Mouse (Mus musculus) adrenal gland, postnatal 14 days (tissue): ENCODE data around the gene Msmb. TPM values are rescaled to one million over a fixed set of nuclear protein-coding genes. Genes with fewer than 3 reads are reported as not detected.

Source experiments
- DNase-seq: peaks from one replicate; pipeline ENCODE4 v3.0.0; 2021; ENCODE audit warnings: mixed read lengths
- total RNA-seq: library from RNA; stranded (reverse); gene quantifications from 2 replicates; pipeline ENCODE4 v1.2.3, GENCODE M21; 2021

The Msmb gene
- total RNA-seq, 1 experiment from 2014 or later: not detected

DNA sequence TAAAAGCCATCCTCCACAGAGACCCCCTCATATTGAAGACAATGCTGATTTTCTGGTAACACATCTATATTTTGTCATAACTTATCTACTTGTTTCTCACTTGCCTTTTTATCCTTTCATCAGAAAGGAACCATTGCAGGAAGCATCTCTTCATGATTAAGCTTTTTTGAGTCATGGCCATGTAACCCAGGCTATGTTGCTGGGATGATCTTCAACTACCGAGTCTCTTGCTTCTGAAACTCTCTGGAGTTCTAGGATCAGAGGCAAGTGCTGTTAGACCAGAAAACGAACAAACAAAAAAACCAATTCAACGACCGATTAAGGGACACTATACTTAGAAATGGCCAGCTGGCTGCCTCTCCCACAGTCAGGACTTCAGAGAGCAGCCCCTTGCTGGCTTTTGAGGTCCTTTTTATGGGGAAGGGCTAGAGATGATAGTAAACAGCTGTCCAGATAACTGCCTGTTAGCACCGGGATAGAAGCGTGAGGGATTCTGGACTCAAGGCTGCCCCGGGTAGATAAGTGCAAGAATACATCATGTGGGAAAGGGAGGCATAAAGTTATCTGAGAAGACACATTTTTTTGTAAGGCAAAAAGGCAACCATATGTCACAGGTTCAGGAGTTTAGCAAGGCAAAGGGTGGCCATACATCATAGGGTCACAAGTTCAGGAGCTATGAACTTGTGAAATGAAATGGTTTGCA, 4.1 kb downstream of the Msmb start:
- no peak for DNase-seq

DNA sequence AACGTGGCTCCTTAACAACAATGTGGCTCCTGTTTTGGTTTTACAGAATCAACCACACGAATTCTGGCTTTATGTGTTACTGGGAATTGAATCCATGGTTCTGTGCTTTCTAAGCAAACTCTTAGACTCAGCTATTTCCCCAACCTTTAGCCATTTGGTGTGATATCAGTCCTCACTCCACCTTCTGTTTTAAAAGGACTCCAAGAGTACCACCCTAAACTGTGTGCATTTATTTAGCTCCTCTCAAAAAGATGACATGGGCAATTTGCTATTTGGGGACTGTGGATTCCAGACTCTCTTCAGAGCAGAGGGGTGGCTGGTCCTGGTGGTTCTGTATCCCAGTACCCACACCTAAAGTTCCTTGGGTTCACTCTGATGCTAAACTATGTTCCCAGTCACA, 4.8 kb downstream of the Msmb start:
- no peak for DNase-seq

DNA sequence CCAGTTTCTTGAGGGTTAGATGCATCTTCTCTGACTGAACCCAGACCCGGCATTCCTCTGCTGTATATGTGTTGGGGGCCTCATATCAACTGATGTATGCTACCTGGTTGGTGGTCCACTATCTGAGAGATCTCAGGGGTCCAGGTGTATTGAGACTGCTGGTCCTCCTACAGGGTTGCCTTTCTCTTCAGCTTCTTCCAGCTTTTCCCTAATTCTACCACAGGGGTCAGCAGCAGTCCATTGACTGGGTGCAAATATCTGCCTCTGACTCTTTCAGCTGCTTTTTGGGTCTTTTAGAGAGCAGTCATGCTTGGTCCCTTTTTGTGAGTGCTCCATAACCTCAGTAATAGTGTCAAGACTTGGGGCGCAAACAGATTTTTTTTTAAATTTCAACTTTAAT, 9.0 kb downstream of the Msmb start:
- DNase-seq: no peak

DNA sequence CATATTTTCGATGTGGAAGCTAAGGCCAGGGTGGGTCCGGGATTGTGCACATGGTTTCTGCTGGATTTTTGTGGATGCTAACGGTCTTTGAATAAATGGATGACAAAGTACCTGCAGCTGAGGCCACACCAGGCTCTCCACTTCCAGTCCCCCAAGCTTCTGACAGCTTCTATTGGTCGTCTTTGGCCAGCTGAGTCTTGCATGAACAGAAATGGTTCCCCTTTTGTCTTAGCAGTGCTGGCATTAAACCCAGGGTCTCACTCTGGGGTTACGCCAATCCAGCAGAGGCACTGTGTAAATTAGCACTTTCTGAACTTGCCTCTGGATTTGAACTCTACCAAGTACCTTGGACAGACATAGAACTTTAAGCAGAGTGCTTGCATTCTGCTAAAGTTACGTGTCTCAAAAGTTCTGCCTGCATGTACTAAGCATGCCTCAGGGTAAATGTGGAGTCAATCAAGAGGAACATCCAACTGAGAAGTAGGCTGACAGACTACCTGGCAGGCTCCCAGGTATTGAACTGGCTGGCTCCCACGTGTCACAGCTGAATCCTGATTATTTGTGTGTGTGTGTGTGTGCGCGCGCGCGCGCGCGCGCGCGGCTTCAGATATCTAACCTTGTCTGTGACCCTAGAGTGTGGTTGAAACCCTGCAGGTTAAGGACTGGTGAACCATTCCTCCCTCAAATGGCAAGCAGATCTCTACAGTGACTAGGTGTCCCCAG, 10.6 kb downstream of the Msmb start:
- no peak for DNase-seq

DNA sequence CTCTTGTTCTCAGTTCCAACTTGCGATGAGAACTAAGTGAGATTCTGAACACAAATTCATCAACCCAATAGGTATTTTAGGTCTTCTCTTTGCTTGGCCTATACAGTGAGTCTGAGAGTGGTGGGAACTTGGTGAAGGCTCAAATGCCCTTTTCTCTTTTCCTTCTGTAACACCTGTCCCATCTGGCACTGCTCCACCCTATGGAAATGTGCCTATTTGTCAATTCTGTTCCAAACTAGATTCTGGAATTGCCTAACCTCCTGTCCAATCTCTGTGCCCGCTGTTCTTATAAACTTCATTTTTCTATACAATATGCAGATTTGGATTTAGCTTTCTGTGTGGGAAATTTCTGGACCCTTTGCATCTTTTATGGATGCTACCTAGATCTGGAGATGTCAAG, 11.3 kb downstream of the Msmb start:
- peak; percentile 53 for DNase-seq

DNA sequence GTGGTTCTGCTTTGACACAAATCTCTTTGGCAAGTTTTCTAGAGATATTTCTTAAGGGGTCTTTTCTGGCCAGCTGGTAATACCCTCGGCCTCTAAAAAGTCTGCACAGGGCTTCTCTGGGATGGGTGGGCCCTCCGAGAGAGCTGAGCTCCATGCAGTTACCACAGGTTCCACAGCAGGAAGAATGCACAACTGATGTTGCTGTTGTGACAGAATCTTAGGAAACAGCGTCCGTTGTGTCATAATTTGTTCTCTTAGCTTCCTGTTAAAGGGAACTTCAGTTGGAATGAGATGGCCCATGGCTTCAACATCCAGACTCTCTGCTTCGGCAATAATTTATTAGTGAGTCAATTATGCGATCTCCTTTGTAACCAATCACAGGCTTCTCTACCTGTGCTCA, 12.9 kb downstream of the Msmb start:
- DNase-seq: no peak

DNA sequence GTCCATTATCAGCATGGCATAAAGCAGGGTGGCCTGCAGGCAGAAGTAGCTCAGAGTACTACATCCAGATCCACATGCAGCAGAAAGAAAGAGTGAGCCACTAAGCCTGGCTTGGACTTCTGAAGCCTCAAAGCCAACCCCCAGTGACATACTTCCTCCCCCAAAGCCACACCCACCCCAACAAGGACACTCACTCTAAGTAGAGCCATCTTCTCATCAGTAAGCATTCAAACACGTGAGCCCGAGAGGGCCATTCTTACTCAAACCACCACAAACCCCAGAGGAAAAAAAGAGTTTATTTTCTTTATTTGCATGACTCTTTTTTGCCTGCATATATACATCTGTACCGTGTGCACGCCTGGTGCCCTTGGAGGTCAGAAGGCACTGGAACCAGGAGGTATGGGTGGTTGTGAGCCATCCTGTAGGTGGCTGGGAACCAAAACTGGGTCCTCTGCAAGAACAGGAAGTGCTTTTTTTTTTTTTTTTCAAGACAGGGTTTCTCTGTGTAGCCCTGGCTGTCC, 17.4 kb downstream of the Msmb start:
- DNase-seq: peak; percentile 51

DNA sequence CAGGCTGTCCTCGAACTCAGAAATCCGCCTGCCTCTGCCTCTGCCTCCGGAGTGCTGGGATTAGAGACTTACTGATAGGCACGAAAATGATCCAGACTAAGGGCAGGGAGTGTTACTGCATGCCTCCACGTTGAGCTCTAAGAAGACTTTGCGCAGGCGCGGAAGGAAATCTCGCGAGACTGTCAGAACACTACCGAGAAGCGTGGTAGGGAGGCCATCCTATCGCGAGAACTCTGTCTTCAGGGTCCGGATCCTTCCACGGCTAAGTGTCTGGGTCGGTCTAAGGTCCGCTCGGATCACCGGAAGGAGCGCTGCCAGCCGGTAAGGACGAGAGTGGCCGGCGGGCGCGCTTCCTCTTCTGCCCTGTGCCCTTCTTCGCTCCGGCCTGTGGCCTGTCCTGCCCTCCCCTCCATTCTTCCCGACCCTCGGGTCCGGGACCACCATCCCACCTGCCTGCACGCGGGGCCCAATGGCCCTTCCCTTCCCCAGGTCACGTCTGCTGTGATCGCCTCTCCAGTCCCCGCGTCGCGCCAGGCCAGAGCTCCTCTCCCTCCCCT, 17.9 kb downstream of the Msmb start, which contains the start of gene Ncoa4:
TSS of gene Ncoa4 (plus strand) at position 176 of the 557 bp plus-strand sequence.
- DNase-seq: peak; percentile 99

DNA sequence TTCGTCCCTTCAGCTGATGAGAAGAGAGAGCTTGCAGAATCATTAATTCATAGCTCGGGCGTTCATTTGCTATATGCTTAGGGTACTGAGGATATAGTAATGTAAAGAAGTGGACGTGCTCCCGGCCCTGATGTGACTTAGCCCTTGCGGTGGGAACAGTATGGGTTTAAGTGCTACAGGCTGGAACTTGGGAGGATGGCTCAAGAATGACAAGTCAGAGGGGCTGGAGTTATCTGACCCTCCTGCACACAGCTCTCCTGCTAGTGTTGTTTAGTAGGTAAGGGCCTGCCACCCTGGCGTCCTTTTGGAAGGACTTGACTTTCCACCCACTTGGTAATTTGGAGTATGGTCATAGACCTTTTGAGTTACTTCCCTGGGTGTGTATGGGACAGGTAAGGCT, 18.7 kb downstream of the Msmb start:
- no peak for DNase-seq

DNA sequence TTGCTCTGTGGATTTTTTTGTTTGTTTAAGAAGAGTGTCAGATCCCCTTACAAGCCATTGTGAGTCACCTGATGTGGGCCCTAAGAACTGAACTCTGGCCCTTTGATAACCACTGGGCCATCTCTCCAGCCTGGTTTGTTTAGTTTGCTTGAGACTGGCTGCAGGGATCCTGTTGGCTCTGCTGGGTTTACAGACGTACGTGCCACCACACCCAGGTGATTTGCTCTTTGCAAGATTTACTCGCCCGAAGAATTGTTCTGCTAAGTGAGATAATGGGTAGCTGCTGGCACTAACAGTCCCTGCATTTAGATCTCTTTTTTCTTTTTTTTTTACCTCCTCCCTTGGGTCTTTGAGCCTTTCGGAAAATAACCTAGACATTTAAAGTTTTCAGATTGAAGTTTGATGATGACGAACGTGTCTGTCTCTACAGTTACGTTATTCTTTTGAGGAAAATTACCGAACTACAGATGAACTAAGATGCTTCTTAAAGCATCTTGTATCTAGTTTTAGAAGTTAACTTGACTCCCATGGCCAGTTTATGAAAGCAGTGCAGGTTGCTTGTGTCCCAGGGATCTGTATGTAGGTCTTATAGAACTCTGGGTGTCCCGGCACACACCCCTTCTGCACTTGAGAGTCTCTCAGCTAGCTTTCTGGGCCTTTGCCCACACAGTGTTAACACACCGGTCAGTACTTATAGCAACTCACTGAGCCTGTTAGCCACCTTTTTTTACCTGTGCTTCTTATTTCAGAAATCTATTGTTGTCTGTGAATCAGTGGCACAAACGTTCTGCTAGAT, 19.5 kb downstream of the Msmb start:
- DNase-seq: no peak

DNA sequence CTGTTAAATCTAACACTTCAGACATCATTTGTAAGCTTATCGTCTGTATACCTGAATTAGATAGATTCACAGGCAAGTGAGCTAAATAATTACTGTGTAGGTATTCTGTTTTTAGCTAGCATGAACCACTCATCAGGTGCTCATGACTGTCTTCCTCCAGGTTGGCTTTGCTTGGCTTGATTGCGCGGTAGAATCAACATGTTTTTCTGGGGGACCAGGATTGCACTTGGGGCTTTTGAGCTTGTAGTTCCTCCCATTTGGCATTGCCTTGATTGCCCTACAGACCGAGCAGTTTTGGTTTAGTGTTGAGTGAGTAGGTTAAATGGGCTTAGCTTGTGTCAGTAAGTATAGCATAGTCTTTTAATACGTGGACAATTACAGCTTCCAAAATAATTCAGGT, 20.4 kb downstream of the Msmb start:
- no peak for DNase-seq

DNA sequence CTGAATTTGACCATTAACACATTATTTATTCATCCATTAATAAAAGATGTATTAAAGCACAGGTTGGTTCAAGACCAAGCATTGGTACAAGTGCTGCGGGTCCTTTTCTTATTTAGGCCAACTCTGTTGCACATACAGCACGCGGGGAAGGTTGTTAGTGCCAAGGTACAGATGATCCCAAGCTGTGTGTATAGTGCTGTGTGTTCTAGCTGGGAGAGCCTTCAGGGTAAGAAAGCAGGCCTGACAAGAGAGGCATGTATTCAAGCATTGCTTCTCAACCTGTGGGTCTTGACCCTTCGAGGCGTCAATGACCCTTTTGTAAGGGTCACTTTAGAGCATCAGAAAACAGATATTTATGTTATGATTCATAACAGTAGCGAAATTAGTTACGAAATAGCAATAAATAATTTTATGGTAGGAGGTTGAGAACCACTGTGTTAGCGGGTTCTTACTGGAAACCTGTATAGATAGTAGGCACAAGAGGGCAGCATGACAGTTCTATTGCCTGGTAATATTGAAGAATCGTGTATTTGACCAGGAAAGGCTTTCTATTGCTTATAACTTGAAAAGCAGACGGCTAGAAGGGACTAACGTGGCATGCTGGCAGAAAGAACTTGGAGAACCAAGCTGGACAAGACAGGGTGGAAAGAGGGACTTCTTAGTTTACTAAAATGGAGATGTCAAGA, 21.5 kb downstream of the Msmb start:
- no peak for DNase-seq

DNA sequence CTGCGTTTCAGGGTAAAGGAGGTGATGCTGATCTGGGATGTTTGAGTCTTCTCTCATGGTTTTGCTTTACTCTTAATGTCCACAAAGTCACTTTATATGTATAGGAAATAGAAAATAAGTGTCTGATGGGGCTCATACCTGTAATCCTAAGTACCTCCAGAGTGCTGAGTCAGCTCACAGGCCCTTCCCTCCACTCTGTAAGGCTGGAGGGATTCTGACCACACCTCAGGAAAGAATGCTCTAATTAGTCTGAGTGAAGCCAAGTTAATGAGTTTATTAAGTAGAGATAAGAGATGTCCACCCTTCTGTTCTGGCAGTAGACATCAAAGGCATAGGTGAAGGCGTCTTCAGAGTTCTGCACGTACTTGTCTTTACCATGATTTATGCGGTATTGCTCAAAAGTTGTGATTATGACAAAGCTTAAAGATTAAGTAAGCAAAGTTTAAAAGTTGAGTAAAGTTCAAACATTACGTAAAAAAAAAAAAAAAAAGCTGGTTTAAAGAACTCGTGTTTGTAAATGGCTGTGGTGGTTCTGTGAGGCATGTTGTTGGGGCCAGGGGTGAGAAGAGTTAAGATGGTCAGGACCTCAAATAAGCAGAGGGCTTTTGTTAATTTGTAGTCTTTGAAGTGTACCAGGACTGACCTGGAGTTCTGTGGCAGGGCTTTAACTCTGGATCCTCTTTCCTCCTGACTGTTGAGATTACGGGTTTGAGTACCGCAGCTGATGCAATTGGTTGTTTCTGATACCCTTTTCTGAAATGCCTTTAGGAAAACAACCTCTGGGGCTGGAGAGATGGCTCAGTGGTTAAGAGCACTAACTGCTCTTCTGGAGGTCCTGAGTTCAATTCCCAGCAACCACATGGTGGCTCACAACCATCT, 22.6 kb downstream of the Msmb start:
- DNase-seq: no peak

DNA sequence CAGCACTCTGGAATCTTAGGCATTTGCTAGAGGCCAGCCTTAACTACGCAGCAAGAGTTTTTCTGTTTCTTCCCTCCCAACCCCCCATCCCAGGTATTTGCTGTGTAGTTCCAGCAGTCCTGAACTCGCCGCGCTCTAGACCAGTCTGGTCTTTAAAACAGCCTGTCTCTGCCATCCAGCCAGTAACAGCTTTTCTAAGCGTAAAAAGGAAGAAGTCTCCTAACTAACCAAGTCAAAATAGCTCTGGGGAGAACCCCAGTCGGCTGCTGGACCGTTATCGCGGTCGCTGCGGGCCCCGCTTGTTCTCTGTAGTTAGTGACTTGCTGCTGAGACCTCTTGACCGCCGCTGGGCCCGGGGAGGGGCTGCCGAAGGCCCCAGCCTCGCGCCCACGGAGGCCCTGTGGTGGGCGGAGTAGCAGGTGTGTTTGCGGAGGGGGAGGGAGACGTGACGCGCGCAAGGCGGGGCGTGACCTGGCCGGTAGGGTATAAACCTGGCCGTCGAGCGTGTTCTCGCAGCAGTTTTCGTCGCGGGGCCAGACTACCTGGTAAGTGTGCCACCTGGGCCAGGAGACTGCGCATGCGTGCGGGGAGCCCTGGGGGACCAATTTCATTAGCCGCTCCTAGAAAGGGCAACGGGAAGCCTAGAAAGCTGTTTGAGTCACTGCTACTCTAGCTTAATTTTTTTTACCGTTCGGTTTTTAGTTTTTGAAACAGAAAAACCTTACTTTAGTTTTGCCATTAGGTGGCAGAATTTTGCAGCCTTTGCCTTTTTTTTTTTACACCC, 23.6 kb downstream of the Msmb start:
- DNase-seq: peak; percentile 87

DNA sequence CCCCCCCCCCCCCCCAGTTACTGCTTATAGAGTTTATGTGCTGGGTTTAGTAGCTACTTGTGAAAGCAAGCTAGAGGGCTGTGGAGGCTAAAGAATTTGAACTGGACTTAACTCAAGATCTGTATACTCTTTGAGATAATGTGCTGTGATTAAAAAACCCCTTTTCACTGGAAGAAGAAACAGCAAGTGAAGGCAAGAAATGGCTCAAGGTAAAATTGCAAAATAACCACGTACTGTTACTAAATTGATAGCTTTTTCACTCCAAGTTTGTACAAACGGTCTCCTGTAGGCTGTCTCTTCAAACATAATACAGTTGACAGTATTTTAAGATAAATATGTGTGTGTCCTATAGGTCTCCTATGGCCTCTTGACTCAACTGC, 24.2 kb downstream of the Msmb start:
- DNase-seq: no peak

DNA sequence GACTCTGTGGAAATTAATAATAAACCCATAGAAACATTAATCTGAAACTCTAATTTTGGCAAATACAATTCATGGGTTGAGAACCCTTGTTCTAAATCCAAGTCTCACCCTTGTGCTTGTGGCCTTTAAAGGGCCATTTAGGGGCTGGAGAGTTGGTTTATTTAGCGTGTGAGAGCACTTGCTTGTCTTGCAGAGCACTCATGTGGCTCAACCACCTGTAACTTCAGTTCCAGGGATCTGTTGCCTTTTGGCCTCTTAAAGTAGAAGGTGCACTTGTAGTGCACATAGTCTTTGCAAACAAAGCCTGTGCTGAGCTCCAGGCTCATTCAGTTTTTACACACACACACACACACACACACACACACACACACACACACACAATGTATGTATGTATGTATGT, 25.0 kb downstream of the Msmb start:
- DNase-seq: no peak

DNA sequence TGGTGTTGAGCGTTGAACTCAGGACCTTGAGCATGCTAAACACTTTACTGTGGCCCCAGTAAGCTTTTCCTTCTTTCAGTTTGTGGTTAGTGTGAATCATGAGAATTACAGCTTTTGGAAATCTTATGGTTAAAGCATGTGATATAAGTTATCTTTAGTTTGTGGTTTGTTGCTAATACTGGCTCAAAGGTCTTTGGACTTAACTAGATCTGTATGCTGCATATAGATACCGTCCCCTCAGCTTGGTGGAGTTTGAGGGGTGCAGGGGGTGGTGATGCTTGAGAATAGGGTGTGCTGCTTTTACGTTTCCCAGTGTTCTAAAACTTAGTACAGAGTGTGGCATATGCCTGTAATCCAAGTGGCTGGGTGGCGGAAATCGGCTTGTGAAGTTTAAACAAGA, 25.5 kb downstream of the Msmb start:
- no peak for DNase-seq

DNA sequence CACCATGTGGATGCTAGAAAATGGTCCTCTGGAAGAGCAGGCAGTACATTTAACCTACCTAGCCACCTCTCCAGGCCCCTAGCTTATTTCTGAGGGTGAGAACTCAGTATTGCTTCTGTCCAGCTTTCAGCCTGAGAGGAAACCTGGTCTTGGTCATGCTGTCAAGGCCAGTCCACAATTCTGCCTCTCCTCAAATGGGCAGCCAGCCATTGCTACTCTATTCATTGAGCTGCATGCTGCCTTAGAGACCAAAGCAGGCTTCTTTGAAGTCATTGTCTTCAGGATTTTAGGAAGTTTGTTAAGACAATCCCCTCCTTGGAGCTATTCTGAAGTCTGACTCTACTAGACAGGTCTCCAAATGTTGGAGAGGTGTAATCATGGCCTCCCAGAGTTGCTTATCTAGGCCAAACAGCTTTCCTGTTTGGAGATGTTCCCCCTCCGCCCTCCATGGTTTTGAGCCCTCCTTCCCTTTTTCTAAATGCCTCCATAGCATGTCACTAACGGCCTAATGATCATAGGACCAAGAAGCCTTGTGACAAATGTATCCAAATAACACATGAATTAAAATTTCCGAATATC, 26.9 kb downstream of the Msmb start:
- peak; percentile 23 for DNase-seq

DNA sequence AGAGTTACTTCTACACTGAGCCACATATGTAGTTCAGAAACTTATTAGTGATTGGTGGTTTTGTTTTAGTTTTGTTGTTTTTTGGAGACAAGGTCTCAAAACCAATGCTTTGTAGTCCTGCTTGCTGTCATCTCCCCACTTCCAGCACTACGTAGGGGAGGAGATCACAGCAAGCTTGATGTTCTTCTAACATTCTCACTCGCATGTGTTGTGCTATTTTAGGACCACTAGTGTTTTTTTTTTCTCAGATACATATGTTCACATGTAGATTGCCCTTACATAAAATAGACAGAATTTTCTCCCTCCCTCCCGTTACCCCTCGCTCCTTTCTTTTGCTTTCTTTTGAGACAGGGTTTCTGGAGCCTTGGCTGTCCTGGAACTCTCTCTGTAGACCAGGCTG, 28.3 kb downstream of the Msmb start:
- no peak for DNase-seq

DNA sequence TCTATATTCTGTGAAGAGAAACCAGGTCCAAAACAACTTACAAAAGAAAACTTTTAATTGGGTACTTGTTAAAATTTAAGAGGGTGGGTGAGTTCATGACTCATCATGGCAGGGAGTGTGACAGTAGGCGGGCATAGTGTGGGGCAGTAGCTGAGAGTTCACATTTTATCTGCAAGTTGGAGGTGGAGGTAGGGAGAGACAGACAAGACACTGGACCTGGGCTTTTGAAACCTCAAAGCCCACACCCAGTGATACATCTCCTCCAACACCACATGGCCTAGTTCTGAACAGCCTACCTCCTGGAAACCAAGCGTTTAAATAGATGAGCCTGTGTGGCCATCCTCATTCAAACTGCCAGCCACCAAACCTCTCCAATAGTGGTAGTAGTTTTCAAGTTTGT, 33.5 kb downstream of the Msmb start:
- DNase-seq: no peak
